Mouse (Mus musculus): ENCODE results near the gene Tigd3. TPM values are rescaled to one million over a fixed set of nuclear protein-coding genes. Genes with fewer than 3 reads are reported as not detected.
A peak's percentile ranks its signal among the peaks of the same experiment; 100 is the strongest.

Tigd3 gene
- polyA plus RNA-seq, 1 experiment from 2014 or later: 16.9 TPM

- Histone ChIP-seq H3K27me3 (peaks cover 14% of the 10 kb centered on the region), H3K27ac (no peak overlapping the region), H3K9ac (replicated peaks) (no peak overlapping the region), H3K4me1 (replicated peaks) (peaks cover 13% of the 10 kb centered on the region), H3K4me2 (replicated peaks) (no peak overlapping the region), H3K36me3 (no peaks in the 10 kb centered on the region), H3K9me3 (no peaks in the 10 kb centered on the region), H3K4me3 (replicated peaks) (no peak overlapping the region)
- WGBS: 79% methylated on average over 14 of the region's 14 CpGs
- no peak for ATAC-seq
Observed at GRCm38 (mm10) chr19:5929634-5930596, 36.0 kb upstream of the Tigd3 start.

- H3K9ac ChIP-seq (replicated peaks): no peak overlapping the region
- peaks cover 18% of the 10 kb centered on the region for H3K4me1 ChIP-seq (replicated peaks)
- no peak overlapping the region for H3K4me2 ChIP-seq (replicated peaks)
- H3K9me3 ChIP-seq: no peaks in the 10 kb centered on the region
- H3K27me3 ChIP-seq: peaks cover 14% of the 10 kb centered on the region
- WGBS: 85% methylated on average over 3 of the region's 3 CpGs
- no peak overlapping the region for H3K27ac ChIP-seq
- ATAC-seq: no peak
- no peak overlapping the region for H3K4me3 ChIP-seq (replicated peaks)
- H3K36me3 ChIP-seq: no peaks in the 10 kb centered on the region
Observed at GRCm38 (mm10) chr19:5928546-5928945, 34.6 kb upstream of the Tigd3 start.

- no peak overlapping the region for H3K4me3 ChIP-seq (replicated peaks)
- ATAC-seq: no peak
- H3K27ac ChIP-seq: no peak overlapping the region
- no peaks in the 10 kb centered on the region for H3K36me3 ChIP-seq
- H3K4me2 ChIP-seq (replicated peaks): no peak overlapping the region
- WGBS: 82% methylated on average over 6 of the region's 6 CpGs
- H3K4me1 ChIP-seq (replicated peaks): peaks cover 18% of the 10 kb centered on the region
- H3K27me3 ChIP-seq: peaks cover 14% of the 10 kb centered on the region
- no peak overlapping the region for H3K9ac ChIP-seq (replicated peaks)
- no peaks in the 10 kb centered on the region for H3K9me3 ChIP-seq
Observed at GRCm38 (mm10) chr19:5928104-5928503, 34.2 kb upstream of the Tigd3 start.

GRCm38 (mm10) chr19:5927532-5927931, 33.6 kb upstream of the Tigd3 start:
- Histone ChIP-seq H3K9ac (replicated peaks) (no peak overlapping the region), H3K27ac (no peak overlapping the region), H3K4me2 (replicated peaks) (no peak overlapping the region), H3K36me3 (no peaks in the 10 kb centered on the region), H3K4me3 (replicated peaks) (no peak overlapping the region), H3K27me3 (peaks cover 14% of the 10 kb centered on the region), H3K9me3 (no peaks in the 10 kb centered on the region), H3K4me1 (replicated peaks) (peaks cover 18% of the 10 kb centered on the region)
- WGBS: 80% methylated on average over 8 of the region's 8 CpGs
- ATAC-seq: no peak

- Histone ChIP-seq H3K27me3 (peaks cover 14% of the 10 kb centered on the region), H3K4me1 (replicated peaks) (peaks cover 19% of the 10 kb centered on the region), H3K4me2 (replicated peaks) (no peak overlapping the region), H3K9ac (replicated peaks) (no peak overlapping the region), H3K9me3 (no peaks in the 10 kb centered on the region), H3K27ac (no peak overlapping the region), H3K4me3 (replicated peaks) (no peak overlapping the region), H3K36me3 (no peaks in the 10 kb centered on the region)
- ATAC-seq: no peak
- WGBS: 78% methylated on average over 11 of the region's 11 CpGs
Observed at GRCm38 (mm10) chr19:5927026-5927425, 33.1 kb upstream of the Tigd3 start.

GRCm38 (mm10) chr19:5925311-5925855, 31.4 kb upstream of the Tigd3 start:
- peak overlapping the region; percentile 96 for H3K4me2 ChIP-seq (replicated peaks)
- WGBS: 38% methylated on average over 11 of the region's 11 CpGs
- peak overlapping the region; percentile 44; the same call in 1 of the 2 replicates for H3K27ac ChIP-seq
- H3K27me3 ChIP-seq: peaks cover 14% of the 10 kb centered on the region
- ATAC-seq: no peak
- H3K9me3 ChIP-seq: no peaks in the 10 kb centered on the region
- peak overlapping the region; percentile 75 for H3K9ac ChIP-seq (replicated peaks)
- H3K4me3 ChIP-seq (replicated peaks): peak overlapping the region; percentile 67
- no peaks in the 10 kb centered on the region for H3K36me3 ChIP-seq
- H3K4me1 ChIP-seq (replicated peaks): peaks cover 25% of the 10 kb centered on the region

GRCm38 (mm10) chr19:5924713-5925093, 30.8 kb upstream of the Tigd3 start, which contains the start of gene Cdc42ep2:
Gene Cdc42ep2 (minus strand): TSS chr19:5924816.
- peaks cover 14% of the 10 kb centered on the region for H3K27me3 ChIP-seq

GRCm38 (mm10) chr19:5923990-5924712, 30.2 kb upstream of the Tigd3 start:
- Histone ChIP-seq H3K4me2 (replicated peaks) (peak overlapping the region; percentile 96), H3K9ac (replicated peaks) (peak overlapping the region; percentile 75), H3K27me3 (peaks cover 14% of the 10 kb centered on the region), H3K36me3 (no peaks in the 10 kb centered on the region), H3K4me1 (replicated peaks) (peaks cover 25% of the 10 kb centered on the region), H3K9me3 (no peaks in the 10 kb centered on the region), H3K4me3 (replicated peaks) (peak overlapping the region; percentile 67), H3K27ac (peak overlapping the region; percentile 76)
- WGBS: under 1% methylated on average over 38 of the region's 38 CpGs
- peak; percentile 86 for ATAC-seq

More at GRCm38 (mm10) chr19:5924713-5925093, 30.8 kb upstream of the Tigd3 start, which contains the start of gene Cdc42ep2:
- H3K9ac ChIP-seq (replicated peaks): peak within 1 kb of the TSS; percentile 75
- peak within 1 kb of the TSS; percentile 76 for H3K27ac ChIP-seq
- peak; percentile 92 for ATAC-seq
- peak within 1 kb of the TSS; percentile 96 for H3K4me2 ChIP-seq (replicated peaks)
- H3K4me3 ChIP-seq (replicated peaks): peak within 1 kb of the TSS; percentile 67
- H3K36me3 ChIP-seq: no peaks in the 10 kb centered on the region
- under 1% methylated on average over 18 of the region's 18 CpGs for WGBS
- peaks cover 25% of the 10 kb centered on the region for H3K4me1 ChIP-seq (replicated peaks)
- no peaks in the 10 kb centered on the region for H3K9me3 ChIP-seq

- WGBS: 92% methylated on average over 3 of the region's 3 CpGs
- H3K9ac ChIP-seq (replicated peaks): no peak overlapping the region; the same call in 1 of the 2 replicates
Observed at GRCm38 (mm10) chr19:5922963-5923362, 29.0 kb upstream of the Tigd3 start.

GRCm38 (mm10) chr19:5922119-5922942, 28.4 kb upstream of the Tigd3 start:
- Histone ChIP-seq H3K36me3 (peaks cover 12% of the 10 kb centered on the region), H3K27ac (no peak overlapping the region), H3K9ac (replicated peaks) (peak overlapping the region; percentile 58; the same call in 1 of the 2 replicates), H3K9me3 (no peaks in the 10 kb centered on the region), H3K4me2 (replicated peaks) (peak overlapping the region; percentile 11), H3K4me3 (replicated peaks) (no peak overlapping the region), H3K27me3 (peaks cover 14% of the 10 kb centered on the region), H3K4me1 (replicated peaks) (peaks cover 25% of the 10 kb centered on the region)
- ATAC-seq: no peak
- 83% methylated on average over 15 of the region's 15 CpGs for WGBS

More at GRCm38 (mm10) chr19:5922963-5923362, 29.0 kb upstream of the Tigd3 start:
- Histone ChIP-seq H3K9me3 (no peaks in the 10 kb centered on the region), H3K4me3 (replicated peaks) (no peak overlapping the region), H3K27me3 (peaks cover 14% of the 10 kb centered on the region), H3K36me3 (peaks cover 5% of the 10 kb centered on the region), H3K4me1 (replicated peaks) (peaks cover 25% of the 10 kb centered on the region), H3K27ac (no peak overlapping the region), H3K4me2 (replicated peaks) (no peak overlapping the region)
- ATAC-seq: no peak

GRCm38 (mm10) chr19:5921715-5922114, 27.8 kb upstream of the Tigd3 start:
- 21% methylated on average over 9 of the region's 9 CpGs for WGBS
- H3K4me3 ChIP-seq (replicated peaks): no peak overlapping the region
- H3K27me3 ChIP-seq: peaks cover 14% of the 10 kb centered on the region
- H3K9ac ChIP-seq (replicated peaks): peak overlapping the region; percentile 58; the same call in 1 of the 2 replicates
- H3K27ac ChIP-seq: no peak overlapping the region
- no peaks in the 10 kb centered on the region for H3K9me3 ChIP-seq
- H3K4me1 ChIP-seq (replicated peaks): peaks cover 25% of the 10 kb centered on the region
- ATAC-seq: no peak
- H3K4me2 ChIP-seq (replicated peaks): peak overlapping the region; percentile 11
- H3K36me3 ChIP-seq: peaks cover 17% of the 10 kb centered on the region
